Mouse (Mus musculus) c-Kit-negative CD71-positive TER-119-positive erythroid progenitor cells, embryonic 14.5 days (primary cell): ENCODE results near the gene Rfpl4b.
"Not testable (repeated sequence)": the region's sequence is repeated elsewhere in the genome, so short reads cannot be mapped to it uniquely, and the experiment has no call there.

Experiments used
- DNase-seq: peaks from one replicate; pipeline ENCODE4 v3.0.0-alpha.2; 2013; ENCODE audit warnings: low read depth, low spot score

Gene Rfpl4b

GRCm38 (mm10) chr10:38821679-38822078 is at the start of gene Rfpl4b:
Gene Rfpl4b, minus strand, starts transcription at chr10:38821779.
- DNase-seq = no peak

GRCm38 (mm10) chr10:38855186-38855585 is 33.6 kb upstream of the Rfpl4b start:
- no peak for DNase-seq

DNA sequence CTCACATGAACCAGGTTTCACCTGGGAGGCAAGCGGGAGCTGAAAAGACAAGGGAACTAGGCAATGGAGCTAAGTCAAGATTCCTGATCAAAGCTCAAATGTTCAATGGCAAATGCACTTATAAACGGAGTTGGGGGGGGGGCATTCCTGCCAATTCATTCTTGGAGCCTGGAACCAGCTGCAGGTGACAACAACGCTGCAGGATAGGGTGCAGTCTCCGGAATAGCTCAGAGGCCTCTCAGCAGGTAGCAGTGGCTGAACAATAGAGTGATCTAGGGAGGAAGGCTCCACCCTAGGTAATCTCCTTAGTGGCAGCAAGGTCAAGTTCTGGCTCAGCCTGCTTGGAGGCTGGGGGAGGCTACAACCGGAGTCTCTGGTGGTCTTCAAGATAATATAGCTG is 28.4 kb upstream of the Rfpl4b start:
- not testable (repeated sequence) for DNase-seq

DNA sequence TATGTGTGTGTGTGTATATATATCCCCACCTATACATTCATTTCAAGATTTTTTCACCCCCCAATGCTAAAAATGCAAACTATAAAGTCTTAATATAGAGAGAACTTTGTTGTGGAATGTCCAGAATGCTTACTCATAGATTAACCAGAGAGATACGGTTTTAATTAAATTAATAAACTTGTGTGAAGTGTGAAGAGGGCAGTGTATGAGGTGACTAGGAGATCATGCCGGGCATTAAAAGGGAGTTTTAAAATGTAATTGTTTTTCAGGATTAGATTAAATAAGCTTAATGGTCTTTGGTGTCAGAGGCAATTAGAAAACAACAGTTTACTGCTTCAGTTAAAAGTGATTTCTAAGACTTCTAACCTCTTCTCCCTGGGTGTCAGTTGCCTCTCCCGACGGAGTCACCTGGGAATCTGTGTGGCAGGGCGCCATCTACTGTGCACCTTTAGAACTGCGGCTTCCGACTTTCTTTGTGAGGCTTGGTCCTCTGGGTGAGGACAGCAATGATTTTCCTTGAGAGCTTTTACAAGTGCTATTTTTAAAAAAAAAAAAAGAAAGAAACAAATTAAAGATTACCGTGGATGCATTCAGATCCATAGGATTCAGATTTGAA is 27.4 kb upstream of the Rfpl4b start:
- DNase-seq = no peak

GRCm38 (mm10) chr10:38848231-38848630 is 26.7 kb upstream of the Rfpl4b start:
- no peak for DNase-seq

GRCm38 (mm10) chr10:38823741-38824140 is 2.2 kb upstream of the Rfpl4b start:
- no peak for DNase-seq

GRCm38 (mm10) chr10:38806056-38806455 is 15.5 kb downstream of the Rfpl4b start:
- no peak for DNase-seq

DNA sequence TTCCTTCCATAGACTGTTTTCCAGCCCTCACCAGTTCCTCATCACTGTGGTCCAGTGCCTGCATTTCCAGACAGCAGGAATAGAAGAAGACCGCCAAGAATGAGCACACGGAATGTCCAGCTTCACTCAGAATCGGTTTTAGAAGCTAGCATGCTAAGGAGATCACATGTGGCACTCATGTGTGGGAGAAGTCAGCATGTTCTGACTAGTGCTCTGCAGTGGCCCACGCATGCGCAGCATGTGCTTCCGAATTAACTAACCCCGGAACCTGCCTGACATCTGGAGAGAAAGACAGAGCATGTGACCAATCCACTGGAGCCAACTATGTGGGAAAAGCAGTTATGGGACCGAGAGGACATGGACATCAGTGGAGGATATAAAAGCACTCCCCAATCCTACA is 17.5 kb downstream of the Rfpl4b start:
- DNase-seq = no peak

DNA sequence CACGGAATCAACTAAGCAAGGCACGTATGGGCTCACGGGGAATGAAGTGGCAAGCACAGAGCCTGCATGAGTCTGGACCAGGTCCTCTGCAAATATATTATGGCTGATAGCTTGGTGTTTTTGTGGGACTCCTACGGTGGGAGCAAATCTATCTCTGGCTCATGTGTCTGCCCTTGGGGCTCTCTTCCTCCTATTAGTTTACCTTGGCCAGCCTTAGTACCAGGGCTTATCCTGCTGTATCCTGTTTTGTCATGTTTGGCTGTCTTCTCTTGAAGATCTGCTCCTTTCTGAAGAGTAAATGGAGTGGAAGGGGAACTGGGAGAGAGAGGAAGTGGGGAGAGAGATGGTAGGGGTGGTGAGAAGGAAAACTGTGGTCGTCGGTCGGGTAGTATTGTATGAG is 18.3 kb downstream of the Rfpl4b start:
- no peak for DNase-seq

DNA sequence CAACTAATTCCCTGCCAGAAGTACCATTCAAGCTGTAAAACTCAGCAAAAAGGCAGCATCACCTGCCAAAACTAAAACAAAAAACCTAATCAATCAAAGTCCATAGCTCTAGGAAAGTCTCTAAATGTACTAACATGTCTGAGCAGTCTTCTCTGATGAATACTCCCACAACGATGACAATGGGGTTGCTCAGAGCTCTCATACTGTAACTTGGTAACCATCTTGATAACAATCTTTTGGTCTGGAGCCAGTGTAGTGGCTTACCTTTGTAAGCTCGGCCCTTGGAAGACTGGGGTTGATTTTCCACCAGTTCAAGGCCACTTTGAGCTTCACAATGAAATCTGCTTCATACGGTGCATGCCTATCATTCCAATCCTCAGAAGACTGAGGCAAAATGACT is 33.0 kb downstream of the Rfpl4b start:
- DNase-seq = no peak
